Mouse (Mus musculus) liver, adult 2 months (tissue): ENCODE measurements around the gene Slco2a1.

Experiments used
- CTCF ChIP-seq: fragments of 200-500 bp; IDR thresholded peaks from 2 replicates; pipeline ENCODE4 v1.5.1; 2011; ENCODE audit warnings: low read depth, low read length, control low read depth
- POLR2A ChIP-seq: fragments of 200-500 bp; IDR thresholded peaks from 2 replicates; pipeline ENCODE4 v1.6.1; 2011; ENCODE audit warnings: low read length, control low read depth; ENCODE audit not compliant: insufficient read depth; ENCODE audit errors: extremely low read depth

DNA sequence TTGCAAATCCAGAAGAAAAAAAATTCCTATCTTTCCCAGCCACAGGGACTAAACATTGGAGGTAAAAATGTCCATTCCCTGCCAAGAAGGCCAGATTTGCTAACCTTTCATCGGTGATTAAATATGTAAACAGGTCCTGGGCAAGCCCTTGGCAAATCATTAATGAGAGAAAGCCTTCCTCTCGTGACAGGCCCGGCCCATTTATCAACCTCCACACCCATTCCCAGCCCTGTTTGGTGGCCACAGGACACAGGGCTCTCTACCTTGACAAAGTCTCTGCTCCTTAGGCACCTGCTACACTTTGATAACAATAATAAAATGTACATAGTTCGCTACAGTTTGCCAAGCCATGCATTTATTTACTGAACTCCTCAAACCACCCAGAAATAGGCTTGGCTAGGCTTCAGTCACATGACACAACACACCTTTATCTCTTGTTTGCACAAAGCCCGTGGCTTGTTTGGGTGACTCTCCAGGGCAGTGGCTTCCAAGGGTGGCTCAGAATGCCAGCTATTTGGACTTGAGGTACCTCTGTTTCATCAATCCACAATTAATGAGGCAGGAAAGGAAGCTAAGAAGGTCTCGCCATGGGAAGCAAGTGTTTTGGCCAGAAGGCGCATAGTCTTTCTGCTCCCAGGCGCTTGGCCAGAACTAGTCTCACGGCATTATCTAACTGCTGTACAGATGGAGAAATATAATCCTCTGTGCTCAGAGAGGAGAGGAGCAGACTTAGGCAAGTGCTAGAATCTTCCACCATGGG, 101.8 kb downstream of the Slco2a1 start:
- TF ChIP-seq POLR2A (no peak), CTCF (no peak)
